Mouse (Mus musculus) brown adipose tissue, adult 24 weeks (tissue): Measurements from ENCODE around the gene Txn2. TPM values are rescaled to one million over a fixed set of nuclear protein-coding genes. Genes with fewer than 3 reads are reported as not detected.

Experiments used
- polyA plus RNA-seq: library from polyadenylated mRNA; stranded (reverse); fragments of >200 nt; gene quantifications from 2 replicates; pipeline ENCODE4 v1.2.4, GENCODE M21; 2012; ENCODE audit not compliant: missing spikeins, insufficient read depth, insufficient read length

Gene Txn2
- polyA plus RNA-seq, 1 experiment = 696 TPM

Other genes starting within 250 kb of the Txn2 start
- not detected in 2 replicates for gene Apol7e, start 230.1 kb downstream of the Txn2 start, polyA plus RNA-seq
- gene Apol9b, start 200.0 kb downstream of the Txn2 start, polyA plus RNA-seq = not detected in 2 replicates
- not detected in 2 replicates for gene Apol8, start 172.0 kb downstream of the Txn2 start, polyA plus RNA-seq
- gene Myh9, start 86.8 kb downstream of the Txn2 start, polyA plus RNA-seq = 36.0 and 59.3 TPM in 2 replicates
- gene Foxred2, start 27.7 kb upstream of the Txn2 start, polyA plus RNA-seq = 0.67 and 0.79 TPM in 2 replicates
- 57.6 and 63.5 TPM in 2 replicates for gene Eif3d, start 41.8 kb upstream of the Txn2 start, polyA plus RNA-seq
- gene Cacng2, start 191.0 kb upstream of the Txn2 start, polyA plus RNA-seq = not detected in 2 replicates
- 13.4 and 16.5 TPM in 2 replicates for gene Ift27, start 245.1 kb upstream of the Txn2 start, polyA plus RNA-seq